Mouse (Mus musculus) kidney, adult 18-20 months (tissue): ENCODE results near the gene Ccr6.

Experiments
- DNase-seq: peaks from one replicate; pipeline ENCODE4 v3.0.0; 2021

Ccr6 gene

DNA sequence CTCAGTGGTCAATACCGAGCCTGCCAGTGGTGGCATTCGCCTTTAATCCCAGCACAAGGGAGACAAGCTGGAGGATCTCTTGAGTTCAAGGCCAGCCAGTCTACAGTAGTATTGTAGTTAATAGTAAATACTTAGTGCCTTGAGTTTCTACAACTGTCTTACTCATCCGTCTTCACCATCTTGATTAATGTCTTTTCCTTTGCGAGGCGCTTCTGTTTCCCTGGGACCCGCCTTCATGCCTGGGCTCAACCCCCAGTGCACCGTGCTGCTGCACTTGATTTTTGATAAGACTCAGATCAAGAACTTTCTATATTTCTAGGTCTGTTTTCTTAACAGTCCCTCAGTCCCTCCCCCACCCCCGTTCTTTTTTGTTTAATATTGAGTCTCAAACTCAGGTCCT lies 49.2 kb downstream of the Ccr6 start:
- no peak for DNase-seq

DNA sequence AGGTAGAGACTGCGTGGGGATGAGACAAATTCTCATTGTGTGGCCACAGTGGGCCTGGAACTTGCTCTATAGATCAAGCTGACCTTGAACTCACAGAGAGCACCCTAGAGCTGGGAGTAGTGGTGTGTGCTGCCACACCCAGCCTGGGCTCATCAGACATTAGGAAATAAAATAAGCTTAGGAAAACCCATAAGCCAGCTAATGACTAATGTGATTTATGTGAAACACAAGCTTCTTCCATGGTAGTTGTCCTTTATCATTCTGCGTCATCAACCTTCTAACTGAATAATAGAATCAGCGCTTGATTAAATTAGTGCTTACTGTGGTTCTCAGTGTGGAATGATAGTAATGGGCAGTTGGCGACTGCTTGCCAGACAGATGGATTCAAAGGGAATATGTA lies 51.1 kb downstream of the Ccr6 start:
- no peak for DNase-seq

DNA sequence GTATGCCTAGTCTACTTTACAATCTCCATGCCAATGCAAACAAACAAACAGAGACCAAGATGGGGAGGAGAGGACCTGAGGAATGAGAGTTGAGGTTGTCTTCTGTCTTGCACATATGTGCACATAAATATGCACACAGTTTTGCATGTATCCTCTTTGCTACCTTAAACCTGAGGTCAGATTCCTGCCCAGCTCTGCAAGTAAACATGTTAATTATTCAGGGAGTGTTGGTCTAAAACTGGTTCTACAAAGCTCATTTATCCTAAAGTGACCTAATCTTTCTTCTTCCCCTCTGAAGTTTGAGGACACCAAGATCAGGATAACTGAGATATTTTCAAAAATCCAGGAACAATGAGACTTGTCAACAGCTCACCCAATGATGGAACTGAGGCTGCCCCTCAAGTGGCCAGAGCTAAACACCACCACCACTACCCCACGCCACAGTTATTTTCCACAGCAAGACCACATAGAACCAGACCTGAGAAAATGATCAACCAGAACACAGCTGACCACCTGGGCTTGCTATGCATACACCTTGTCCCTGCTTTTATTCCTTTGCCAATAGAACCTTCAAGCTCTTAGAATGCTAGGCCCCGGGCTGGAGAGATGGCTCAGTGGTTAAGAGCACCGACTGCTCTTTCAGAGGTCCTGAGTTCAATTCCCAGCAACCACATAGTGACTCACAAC lies 54.3 kb downstream of the Ccr6 start:
- no peak for DNase-seq

- DNase-seq, result no peak
These were observed 54.9 kb downstream of the Ccr6 start for GRCm38 (mm10) chr17:8290736-8291135.

DNA sequence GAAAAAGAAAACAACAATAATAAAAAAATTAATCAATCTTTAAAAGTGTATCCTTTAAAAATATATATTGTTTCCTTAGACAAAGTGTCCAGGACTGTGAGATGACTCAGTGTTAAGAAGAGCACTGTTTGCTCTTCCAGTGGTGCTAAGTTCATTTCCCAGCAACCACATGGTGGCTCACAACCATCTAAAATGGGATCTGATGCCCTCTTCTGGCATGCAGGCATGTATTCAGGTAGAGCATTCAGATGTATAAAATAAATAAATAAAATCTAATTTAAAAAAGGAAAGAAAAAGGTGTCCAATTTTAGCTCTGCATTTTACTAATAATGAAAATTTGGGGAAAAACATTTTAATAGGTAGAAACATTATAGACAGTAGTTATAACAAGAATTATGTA lies 60.0 kb downstream of the Ccr6 start:
- DNase-seq, result no peak

DNA sequence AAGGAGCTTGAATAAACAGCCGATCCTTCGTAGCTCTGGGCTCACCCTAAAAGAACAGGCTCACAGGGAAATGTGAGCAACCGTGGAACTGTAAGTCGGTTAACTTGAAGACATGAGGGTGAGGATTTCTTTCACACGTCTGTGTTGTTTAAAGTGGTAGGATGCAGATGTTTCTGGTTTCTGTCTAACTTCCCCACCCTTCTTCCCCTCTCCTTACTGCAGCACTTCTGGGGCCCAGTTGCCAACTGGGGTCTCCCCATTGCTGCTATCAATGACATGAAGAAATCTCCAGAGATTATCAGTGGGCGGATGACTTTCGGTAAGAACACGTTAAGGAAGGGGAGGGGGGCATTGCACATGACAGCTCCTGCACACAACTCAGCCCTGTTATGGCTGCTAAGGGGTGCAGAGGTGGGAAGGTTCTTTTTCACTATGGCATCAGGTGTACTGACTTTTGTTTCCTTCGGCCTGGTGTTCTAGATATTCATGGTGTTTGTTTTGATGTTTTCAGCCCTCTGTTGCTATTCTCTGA lies 60.5 kb downstream of the Ccr6 start:
- DNase-seq, result no peak

DNA sequence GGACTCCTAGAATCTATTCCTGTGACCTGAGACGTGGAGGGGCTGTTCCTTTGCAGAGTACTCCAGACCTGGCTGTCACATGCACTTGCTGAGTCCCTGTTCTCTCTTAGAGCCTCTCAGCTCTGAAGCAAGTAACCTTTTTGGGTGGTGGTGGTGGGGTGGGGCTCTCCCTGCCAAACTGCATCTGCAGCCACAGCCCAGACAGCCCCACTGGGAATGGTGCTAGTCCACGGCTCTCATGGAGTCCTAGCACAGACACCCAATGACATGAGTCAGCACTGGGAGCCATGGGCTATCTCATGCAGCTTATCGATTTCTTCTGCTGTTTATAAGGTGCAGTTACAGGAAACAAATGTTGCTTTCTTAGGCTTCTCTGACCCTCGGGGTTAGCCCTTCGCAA lies 61.9 kb downstream of the Ccr6 start:
- no peak for DNase-seq

DNA sequence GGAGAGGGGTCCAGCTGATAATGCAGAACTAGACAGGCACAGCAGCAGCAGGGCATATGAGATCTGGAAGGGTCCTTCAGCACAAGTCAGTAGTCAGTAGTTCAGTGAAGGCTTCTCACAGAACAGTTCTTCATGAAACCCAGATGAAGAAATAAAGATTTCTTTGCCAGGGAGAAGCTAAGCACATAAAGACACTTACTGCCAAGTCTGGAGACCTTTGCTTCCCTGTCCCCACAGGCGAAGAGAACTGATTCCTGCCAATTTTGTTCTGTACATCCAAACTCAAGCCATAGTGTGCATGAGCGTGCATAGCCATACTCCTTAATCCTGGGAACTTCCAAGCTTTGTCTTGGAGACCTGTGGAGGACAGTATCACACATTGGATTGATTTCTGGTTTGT lies 62.4 kb downstream of the Ccr6 start:
- no peak for DNase-seq

GRCm38 (mm10) chr17:8299524-8299923 lies 63.7 kb downstream of the Ccr6 start:
- no peak for DNase-seq

- DNase-seq, result no peak
These were observed 65.7 kb downstream of the Ccr6 start for GRCm38 (mm10) chr17:8301515-8301914.

- DNase-seq, result no peak
These were observed 67.1 kb downstream of the Ccr6 start for GRCm38 (mm10) chr17:8302772-8303438.

- no peak for DNase-seq
These were observed 67.8 kb downstream of the Ccr6 start for GRCm38 (mm10) chr17:8303671-8304070.

GRCm38 (mm10) chr17:8305801-8306200 lies 70.0 kb downstream of the Ccr6 start:
- no peak for DNase-seq
